Mouse (Mus musculus): ENCODE results near the gene Gm49405. TPM values are rescaled to one million over a fixed set of nuclear protein-coding genes. Genes with fewer than 3 reads are reported as not detected.

Gene Gm49405
- total RNA-seq, 1 experiment, result 1.9 TPM

GRCm38 (mm10) chr19:4014802-4015201 lies 14.4 kb downstream of the Gm49405 start:
- no peak overlapping the region; the same call in 1 of the 2 replicates for H3K27ac ChIP-seq (ENCODE audit: insufficient read depth, low read depth, low read length, poor library complexity, severe bottlenecking)
- in situ Hi-C loops (cut with MboI; ENCODE audit: low sequenced_read_pairs in 2 of 2, unreplicated experiment in 2 of 2), result no loop called here

GRCm38 (mm10) chr19:4015635-4016034 lies 15.2 kb downstream of the Gm49405 start:
- in situ Hi-C loops (cut with MboI; ENCODE audit: low sequenced_read_pairs in 2 of 2, unreplicated experiment in 2 of 2), result no loop called here
- Histone ChIP-seq H3K27ac (ENCODE audit: insufficient read depth, low read depth, low read length, poor library complexity, severe bottlenecking) (no peak overlapping the region), H3K4me1 (ENCODE audit: control insufficient read depth in 2 of 2, insufficient read depth in 2 of 2, low read length in 2 of 2, poor library complexity in 1 of 2) (peaks cover 5 to 23% of the 10 kb centered on the region in 2 experiments; a peak in 2 of 4 replicates), H3K36me3 (ENCODE audit: control insufficient read depth, insufficient read depth, low read length, poor library complexity, severe bottlenecking) (peaks cover 4% of the 10 kb centered on the region; the same call in 1 of the 2 replicates), H3K9ac (ENCODE audit: insufficient read depth, low read depth, low read length, poor library complexity, severe bottlenecking) (no peak overlapping the region), H3K4me3 (ENCODE audit: insufficient read depth in 1 of 2, low read depth in 1 of 2, low read length in 2 of 2, poor library complexity in 1 of 2, severe bottlenecking in 1 of 2) (no peak overlapping the region), H3K9me3 (ENCODE audit: control insufficient read depth, insufficient read depth, low read depth, low read length) (no peaks in the 10 kb centered on the region)
- TF ChIP-seq ZNF384 (IDR thresholded peaks at IDR 0.05; ENCODE audit: low read depth, low read length) (no peak), MAFK (IDR thresholded peaks at IDR 0.05; ENCODE audit: insufficient read depth, low read depth, low read length) (no peak), HCFC1 (IDR thresholded peaks at IDR 0.05; ENCODE audit: borderline replicate concordance, insufficient read depth, low read length) (no peak), ZC3H11A (IDR thresholded peaks at IDR 0.05; ENCODE audit: borderline replicate concordance, low read depth, low read length) (no peak), CHD2 (IDR thresholded peaks at IDR 0.05; ENCODE audit: low read depth, low read length) (no peak)
- no peak for DNase-seq (ENCODE audit: low read depth, low spot score)

More at GRCm38 (mm10) chr19:4014802-4015201, 14.4 kb downstream of the Gm49405 start:
- Histone ChIP-seq H3K9me3 (ENCODE audit: control insufficient read depth, insufficient read depth, low read depth, low read length) (no peaks in the 10 kb centered on the region), H3K4me1 (ENCODE audit: control insufficient read depth in 2 of 2, insufficient read depth in 2 of 2, low read length in 2 of 2, poor library complexity in 1 of 2) (peaks cover 5 to 23% of the 10 kb centered on the region in 2 experiments; a peak in 2 of 4 replicates), H3K9ac (ENCODE audit: insufficient read depth, low read depth, low read length, poor library complexity, severe bottlenecking) (no peak overlapping the region), H3K36me3 (ENCODE audit: control insufficient read depth, insufficient read depth, low read length, poor library complexity, severe bottlenecking) (peaks cover 7% of the 10 kb centered on the region), H3K4me3 (ENCODE audit: insufficient read depth in 1 of 2, low read depth in 1 of 2, low read length in 2 of 2, poor library complexity in 1 of 2, severe bottlenecking in 1 of 2) (no peak overlapping the region)
- no peak for DNase-seq (ENCODE audit: low read depth, low spot score)
- TF ChIP-seq CHD2 (IDR thresholded peaks at IDR 0.05; ENCODE audit: low read depth, low read length), result no peak
- TF ChIP-seq ZNF384 (IDR thresholded peaks at IDR 0.05; ENCODE audit: low read depth, low read length), result no peak
- no peak for TF ChIP-seq MAFK (IDR thresholded peaks at IDR 0.05; ENCODE audit: insufficient read depth, low read depth, low read length)
- no peak for TF ChIP-seq HCFC1 (IDR thresholded peaks at IDR 0.05; ENCODE audit: borderline replicate concordance, insufficient read depth, low read length)
- TF ChIP-seq ZC3H11A (IDR thresholded peaks at IDR 0.05; ENCODE audit: borderline replicate concordance, low read depth, low read length), result no peak

- peak; percentile 59; the same call in 1 of the 2 replicates for TF ChIP-seq ZNF384 (IDR thresholded peaks at IDR 0.05; ENCODE audit: low read depth, low read length)
- no peak for TF ChIP-seq MAFK (IDR thresholded peaks at IDR 0.05; ENCODE audit: insufficient read depth, low read depth, low read length)
- no peak for DNase-seq (ENCODE audit: low read depth, low spot score)
- H3K36me3 ChIP-seq (ENCODE audit: control insufficient read depth, insufficient read depth, low read length, poor library complexity, severe bottlenecking), result no peaks in the 10 kb centered on the region
- no peak overlapping the region for H3K27ac ChIP-seq (ENCODE audit: insufficient read depth, low read depth, low read length, poor library complexity, severe bottlenecking)
- H3K4me3 ChIP-seq (ENCODE audit: insufficient read depth in 1 of 2, low read depth in 1 of 2, low read length in 2 of 2, poor library complexity in 1 of 2, severe bottlenecking in 1 of 2), result no peak overlapping the region
- in situ Hi-C loops (cut with MboI; ENCODE audit: low sequenced_read_pairs in 2 of 2, unreplicated experiment in 2 of 2), result no loop called here
- no peaks in the 10 kb centered on the region for H3K9me3 ChIP-seq (ENCODE audit: control insufficient read depth, insufficient read depth, low read depth, low read length)
- no peak overlapping the region for H3K9ac ChIP-seq (ENCODE audit: insufficient read depth, low read depth, low read length, poor library complexity, severe bottlenecking)
- peaks cover 5 to 18% of the 10 kb centered on the region in 2 experiments; a peak in 2 of 4 replicates for H3K4me1 ChIP-seq (ENCODE audit: control insufficient read depth in 2 of 2, insufficient read depth in 2 of 2, low read length in 2 of 2, poor library complexity in 1 of 2)
Observed at GRCm38 (mm10) chr19:4017921-4018587, 17.6 kb downstream of the Gm49405 start.

GRCm38 (mm10) chr19:4018743-4019583 lies 18.5 kb downstream of the Gm49405 start:
- no peak for TF ChIP-seq ZNF384 (IDR thresholded peaks at IDR 0.05; ENCODE audit: low read depth, low read length)
- TF ChIP-seq CHD2 (IDR thresholded peaks at IDR 0.05; ENCODE audit: low read depth, low read length), result peak; percentile 90
- no peak for TF ChIP-seq MAFK (IDR thresholded peaks at IDR 0.05; ENCODE audit: insufficient read depth, low read depth, low read length)
- TF ChIP-seq ZC3H11A (IDR thresholded peaks at IDR 0.05; ENCODE audit: borderline replicate concordance, low read depth, low read length), result peak; percentile 89
- 0 out of 2 replicates have a peak, but pooled peaks have one; percentile 50 for TF ChIP-seq HCFC1 (IDR thresholded peaks at IDR 0.05; ENCODE audit: borderline replicate concordance, insufficient read depth, low read length)
- peak overlapping the region in 1 of 2 experiments; percentile 35; a peak in 1 of 4 replicates for H3K4me3 ChIP-seq (ENCODE audit: insufficient read depth in 1 of 2, low read depth in 1 of 2, low read length in 2 of 2, poor library complexity in 1 of 2, severe bottlenecking in 1 of 2)
- H3K27ac ChIP-seq (ENCODE audit: insufficient read depth, low read depth, low read length, poor library complexity, severe bottlenecking), result no peak overlapping the region
- peaks cover 5 to 18% of the 10 kb centered on the region in 2 experiments; a peak in 2 of 4 replicates for H3K4me1 ChIP-seq (ENCODE audit: control insufficient read depth in 2 of 2, insufficient read depth in 2 of 2, low read length in 2 of 2, poor library complexity in 1 of 2)
- no peaks in the 10 kb centered on the region for H3K9me3 ChIP-seq (ENCODE audit: control insufficient read depth, insufficient read depth, low read depth, low read length)
- no peaks in the 10 kb centered on the region for H3K36me3 ChIP-seq (ENCODE audit: control insufficient read depth, insufficient read depth, low read length, poor library complexity, severe bottlenecking)
- peak; percentile 75 for DNase-seq (ENCODE audit: low read depth, low spot score)
- 0 out of 2 replicates have a peak overlapping the region, but pooled peaks have one; percentile 3 for H3K9ac ChIP-seq (ENCODE audit: insufficient read depth, low read depth, low read length, poor library complexity, severe bottlenecking)
- in situ Hi-C loops (cut with MboI; ENCODE audit: low sequenced_read_pairs in 2 of 2, unreplicated experiment in 2 of 2), result no loop called here

Measured in ES-E14 (cell line).